Mouse (Mus musculus) erythroblast, embryonic 14.5 days (primary cell): ENCODE results near the gene Tlcd1.

Source experiments
- GATA1 ChIP-seq: IDR thresholded peaks from 2 replicates; pipeline ENCODE4 v1.6.1; 2012; ENCODE audit warnings: low read length, inconsistent platforms, mixed read lengths
- TAL1 ChIP-seq: IDR thresholded peaks from 3 replicates; pipeline ENCODE4 v1.6.1; 2012; ENCODE audit warnings: low read length, inconsistent platforms, mixed read lengths

- no peak for TF ChIP-seq GATA1
- TF ChIP-seq TAL1: no peak
Measured at GRCm38 (mm10) chr11:78176402-78176862, at the start of gene Tlcd1, which contains the start of gene Nek8.
